Mouse (Mus musculus) G1E (cell line): ENCODE measurements around the gene Tgm7. TPM values are rescaled to one million over a fixed set of nuclear protein-coding genes. Genes with fewer than 3 reads are reported as not detected.

Experiments used
- ATAC-seq: 2 replicates; pipeline ENCODE4 v1.8.0; 2016; ENCODE audit warnings: mild to moderate bottlenecking; ENCODE audit not compliant: insufficient number of reproducible peaks, poor library complexity, low FRiP score, severe bottlenecking; ENCODE audit errors: extremely low read depth
- DNase-seq: peaks from one replicate; pipeline ENCODE4 v3.0.0; 2012; ENCODE audit warnings: low spot score
- H3K27me3 ChIP-seq: 2 replicates; pipeline ENCODE4 v1.6.1; 2012; ENCODE audit warnings: mild to moderate bottlenecking, low read length, inconsistent platforms; ENCODE audit not compliant: insufficient read depth
- H3K36me3 ChIP-seq: replicated peaks from 2 replicates; pipeline ENCODE3; 2012; ENCODE audit warnings: mild to moderate bottlenecking, inconsistent platforms
- H3K4me1 ChIP-seq: 2 replicates; pipeline ENCODE4 v1.6.1; 2012; ENCODE audit warnings: low read depth, low read length, inconsistent platforms, mixed read lengths; ENCODE audit not compliant: insufficient read depth
- H3K4me3 ChIP-seq: 2 replicates; pipeline ENCODE4 v1.5.1; 2012; ENCODE audit warnings: low read depth, mild to moderate bottlenecking, inconsistent platforms, low read length, moderate library complexity, mixed read lengths
- H3K9me3 ChIP-seq: replicated peaks from 2 replicates; pipeline ENCODE4 v1.6.1; 2012; ENCODE audit warnings: inconsistent platforms
- CTCF ChIP-seq: IDR thresholded peaks from 2 replicates; pipeline ENCODE4 v1.5.1; 2012; ENCODE audit warnings: low read depth, low read length, inconsistent platforms, mixed read lengths
- GATA1 ChIP-seq: IDR thresholded peaks from 2 replicates; pipeline ENCODE4 v1.6.1; 2012; ENCODE audit warnings: borderline replicate concordance, low read length, inconsistent platforms, mixed read lengths
- GATA2 ChIP-seq: IDR thresholded peaks from 2 replicates; pipeline ENCODE4 v1.6.1; 2012; ENCODE audit warnings: low read depth, low read length, inconsistent platforms, borderline replicate concordance
- POLR2AphosphoS5 ChIP-seq: IDR thresholded peaks from 2 replicates; pipeline ENCODE4 v1.6.1; 2012; ENCODE audit warnings: low read depth, low read length, inconsistent platforms; ENCODE audit not compliant: insufficient replicate concordance
- TAL1 ChIP-seq: conservative IDR thresholded peaks from 2 replicates; pipeline ENCODE4 v1.6.1; 2012; ENCODE audit warnings: low read depth, low read length, inconsistent platforms, mixed read lengths
- polyA plus RNA-seq: library from polyadenylated mRNA; stranded (reverse); fragments of >175 nt; gene quantifications from 2 replicates; pipeline ENCODE4 v1.2.3, GENCODE M21; 2012
- total RNA-seq, 2 experiments: library from RNA; stranded (forward) in 1 of 2; stranded (reverse) in 1 of 2; fragments of 200-1000 nt in 1 of 2; fragments of >200 nt in 1 of 2; fragmentation: Nextera tagmentation in 1 of 2; gene quantifications; 2 replicates each; pipeline ENCODE4 v1.2.3; 2014 to 2017

Gene Tgm7
- total and polyA plus RNA-seq, 3 experiments: 0.05 TPM; not detected in 2

DNA sequence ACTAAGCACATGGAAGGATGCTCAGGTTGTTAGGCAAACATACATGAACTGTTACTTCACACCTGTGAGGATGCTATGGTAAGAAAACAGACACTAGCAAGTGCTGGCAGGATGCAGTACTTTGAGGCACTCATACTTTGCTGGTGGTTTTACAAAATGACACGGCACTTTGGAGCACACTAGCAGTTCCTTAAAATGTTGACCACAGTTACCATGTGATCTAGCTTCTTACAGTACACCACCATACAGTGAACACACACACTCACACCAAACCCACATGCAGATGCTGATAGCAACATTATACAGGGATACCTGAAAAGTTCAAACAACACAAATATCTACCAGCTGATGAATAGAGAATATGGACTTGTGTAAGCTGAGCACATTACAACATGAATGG, 27.0 kb downstream of the Tgm7 start:
- H3K36me3 ChIP-seq: no peaks in the 10 kb centered on the region
- TF ChIP-seq GATA2: no peak
- TF ChIP-seq CTCF: no peak
- no peak for TF ChIP-seq POLR2AphosphoS5
- TF ChIP-seq GATA1: no peak
- no peak for TF ChIP-seq TAL1
- ATAC-seq: no peak

DNA sequence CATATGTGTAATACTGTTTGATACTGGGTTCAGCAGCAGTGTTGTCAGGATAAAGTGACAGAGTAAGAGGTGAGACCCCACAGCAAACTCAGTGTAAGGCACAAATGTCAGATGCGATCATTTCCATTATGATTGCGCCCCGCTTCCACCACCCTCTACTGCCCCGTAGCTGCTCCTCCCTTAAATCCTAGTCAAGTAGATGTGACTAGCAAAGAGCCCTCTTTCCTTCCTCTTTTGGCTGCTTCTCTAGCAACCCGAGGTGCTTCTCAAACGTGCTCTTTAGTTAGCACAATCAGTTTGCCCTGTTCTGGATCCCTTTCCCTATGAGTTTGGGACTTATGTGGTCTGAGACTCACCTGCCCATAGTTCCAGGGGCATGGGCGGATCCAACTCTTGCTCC, 34.8 kb downstream of the Tgm7 start:
- ATAC-seq: no peak
- H3K36me3 ChIP-seq: no peaks in the 10 kb centered on the region
- no peaks in the 10 kb centered on the region for H3K4me1 ChIP-seq
- no peak overlapping the region for H3K4me3 ChIP-seq
- no peak for TF ChIP-seq TAL1
- TF ChIP-seq GATA2: no peak
- H3K9me3 ChIP-seq: no peaks in the 10 kb centered on the region
- DNase-seq: no peak
- H3K27me3 ChIP-seq: peaks cover 43% of the 10 kb centered on the region

More for the DNA sequence above, 27.0 kb downstream of the Tgm7 start:
- Histone ChIP-seq H3K27me3 (peaks cover 27% of the 10 kb centered on the region), H3K4me1 (peaks cover 3% of the 10 kb centered on the region; the same call in 1 of the 2 replicates), H3K9me3 (no peaks in the 10 kb centered on the region), H3K4me3 (no peak overlapping the region)
- no peak for DNase-seq

DNA sequence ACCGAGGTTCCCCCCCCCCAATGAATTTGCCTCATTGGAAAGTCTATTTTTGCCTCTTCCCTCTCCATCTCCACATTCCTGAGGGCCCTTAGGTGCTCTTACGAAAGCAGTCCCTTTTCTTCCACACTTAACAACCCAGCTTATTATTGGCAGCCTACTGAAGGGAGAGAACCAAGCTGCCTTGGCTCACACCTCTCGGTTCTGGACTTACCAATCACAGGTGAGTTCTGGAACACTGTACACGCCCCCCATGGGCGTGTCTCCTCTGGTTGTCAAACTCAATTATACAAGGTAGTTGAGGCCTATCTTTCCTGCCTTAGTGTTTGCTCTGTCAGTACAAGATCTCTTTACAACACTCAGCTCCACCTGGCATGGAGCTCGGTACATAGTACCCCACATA, 37.7 kb downstream of the Tgm7 start:
- H3K4me1 ChIP-seq: peaks cover 2% of the 10 kb centered on the region; the same call in 1 of the 2 replicates
- DNase-seq (no peak), ATAC-seq (no peak)

DNA sequence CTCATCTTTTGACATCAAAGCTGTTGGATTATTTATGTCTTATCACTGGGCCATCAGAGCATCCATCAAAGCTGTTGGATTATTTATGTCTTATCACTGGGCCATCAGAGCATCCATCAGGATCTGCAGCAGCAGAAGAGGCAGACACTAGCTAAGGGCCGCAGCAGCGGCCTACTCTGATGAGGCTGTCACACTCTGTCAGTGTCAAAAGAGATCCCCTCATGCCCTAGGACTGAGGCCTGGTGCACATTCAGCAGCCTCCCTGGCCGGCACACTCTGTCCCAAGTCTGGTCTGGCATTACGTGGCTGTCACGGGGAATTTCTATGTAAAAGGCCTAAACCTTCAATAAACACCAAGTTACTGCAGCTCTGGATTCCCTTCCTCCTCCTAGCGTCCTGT, 40.1 kb downstream of the Tgm7 start:
- H3K36me3 ChIP-seq: no peaks in the 10 kb centered on the region
- peaks cover 2% of the 10 kb centered on the region; the same call in 1 of the 2 replicates for H3K4me1 ChIP-seq
- ATAC-seq: no peak
- TF ChIP-seq GATA2 (no peak), GATA1 (no peak), POLR2AphosphoS5 (no peak), TAL1 (no peak)
- peaks cover 34% of the 10 kb centered on the region for H3K27me3 ChIP-seq
- H3K9me3 ChIP-seq: no peaks in the 10 kb centered on the region
- H3K4me3 ChIP-seq: no peak overlapping the region
- no peak for DNase-seq

More for the DNA sequence above, 37.7 kb downstream of the Tgm7 start:
- no peaks in the 10 kb centered on the region for H3K9me3 ChIP-seq
- H3K4me3 ChIP-seq: no peak overlapping the region
- no peak for TF ChIP-seq CTCF
- TF ChIP-seq GATA1: no peak
- no peak for TF ChIP-seq GATA2
- no peak for TF ChIP-seq POLR2AphosphoS5
- TF ChIP-seq TAL1: no peak
- no peaks in the 10 kb centered on the region for H3K36me3 ChIP-seq
- H3K27me3 ChIP-seq: peaks cover 43% of the 10 kb centered on the region

DNA sequence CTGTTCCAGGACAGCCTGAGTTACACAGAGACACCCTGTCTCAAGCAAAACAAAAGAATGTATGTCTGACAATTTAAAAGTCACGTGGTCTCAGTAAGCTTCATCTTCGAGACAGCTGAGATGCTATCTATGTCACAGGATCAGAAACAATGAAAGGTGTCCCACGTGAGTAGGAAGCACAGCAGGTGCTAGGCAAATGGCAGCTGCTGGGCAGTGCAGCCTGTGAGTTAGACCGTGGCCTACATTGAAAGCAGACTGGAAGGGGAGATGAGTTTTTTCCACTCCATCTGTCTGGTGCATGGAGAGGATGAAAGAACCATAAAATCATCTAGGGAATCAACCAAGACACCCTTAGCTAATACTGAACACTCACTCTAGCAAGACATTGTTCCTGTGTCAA, 42.5 kb downstream of the Tgm7 start:
- ATAC-seq: no peak
- Histone ChIP-seq H3K9me3 (no peaks in the 10 kb centered on the region), H3K4me3 (no peak overlapping the region), H3K4me1 (peaks cover 2% of the 10 kb centered on the region; the same call in 1 of the 2 replicates), H3K27me3 (peaks cover 30% of the 10 kb centered on the region), H3K36me3 (no peaks in the 10 kb centered on the region)
- TF ChIP-seq POLR2AphosphoS5 (no peak), CTCF (no peak), TAL1 (no peak), GATA1 (no peak), GATA2 (no peak)
- DNase-seq: no peak

DNA sequence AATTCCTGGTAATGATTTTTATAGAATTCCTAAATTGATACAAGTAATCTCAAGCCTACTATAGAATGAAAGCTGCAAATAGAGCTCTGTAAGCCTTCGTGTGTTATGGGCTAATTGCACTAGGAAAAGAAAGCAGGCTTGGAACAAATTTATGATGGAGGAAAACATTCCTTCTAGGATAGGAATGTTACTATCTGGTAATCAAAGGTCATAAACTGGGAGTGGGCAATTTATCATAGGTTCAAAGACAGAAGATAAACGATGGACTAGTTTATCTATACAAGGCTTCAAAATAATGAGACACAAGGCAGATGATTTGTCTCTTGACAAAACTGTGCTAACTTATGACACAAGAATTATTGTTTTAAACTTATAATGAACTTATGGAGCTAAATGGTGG, 48.3 kb downstream of the Tgm7 start:
- Histone ChIP-seq H3K27me3 (peaks cover 4% of the 10 kb centered on the region; the same call in 1 of the 2 replicates), H3K4me3 (no peak overlapping the region), H3K36me3 (no peaks in the 10 kb centered on the region), H3K9me3 (no peaks in the 10 kb centered on the region), H3K4me1 (peaks cover 23% of the 10 kb centered on the region)
- no peak for DNase-seq
- ATAC-seq: no peak
- no peak for TF ChIP-seq TAL1
- TF ChIP-seq CTCF: no peak
- TF ChIP-seq GATA2: no peak
- TF ChIP-seq GATA1: no peak

DNA sequence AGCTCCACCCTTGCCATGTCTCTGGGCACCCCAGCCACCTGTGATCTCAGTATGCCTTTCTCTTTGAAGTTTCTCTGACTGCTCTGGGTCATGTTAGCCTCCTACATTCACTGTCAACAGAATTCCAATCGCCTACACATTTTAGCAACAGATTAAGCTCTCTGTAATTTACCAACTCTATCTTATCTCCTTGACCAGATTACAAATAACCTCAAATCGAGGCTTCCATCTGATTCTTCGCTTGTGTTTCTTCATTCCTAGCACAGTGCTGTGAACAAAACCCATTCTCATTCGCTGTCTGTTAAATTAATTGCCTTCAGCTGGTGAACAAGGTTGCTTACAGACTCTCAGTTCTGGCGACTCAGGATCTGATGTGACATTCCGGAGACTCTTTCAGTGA, 51.6 kb downstream of the Tgm7 start:
- ATAC-seq (peak; percentile 71), DNase-seq (no peak)
- Histone ChIP-seq H3K9me3 (no peaks in the 10 kb centered on the region), H3K27me3 (peaks cover 5% of the 10 kb centered on the region; the same call in 1 of the 2 replicates), H3K4me1 (peaks cover 38% of the 10 kb centered on the region), H3K4me3 (no peak overlapping the region; the same call in 1 of the 2 replicates), H3K36me3 (no peaks in the 10 kb centered on the region)
- peak; percentile 62 for TF ChIP-seq TAL1
- TF ChIP-seq POLR2AphosphoS5: no peak
- no peak for TF ChIP-seq GATA1
- TF ChIP-seq GATA2: no peak
- no peak for TF ChIP-seq CTCF
